Mouse (Mus musculus): ENCODE measurements around the gene Sat2. TPM values are rescaled to one million over a fixed set of nuclear protein-coding genes. Genes with fewer than 3 reads are reported as not detected.
"Not testable (repeated sequence)": the region's sequence is repeated elsewhere in the genome, so short reads cannot be mapped to it uniquely, and the experiment has no call there.

Sat2 gene
- polyA plus RNA-seq, 1 experiment from 2014 or later: 24.1 TPM

DNA sequence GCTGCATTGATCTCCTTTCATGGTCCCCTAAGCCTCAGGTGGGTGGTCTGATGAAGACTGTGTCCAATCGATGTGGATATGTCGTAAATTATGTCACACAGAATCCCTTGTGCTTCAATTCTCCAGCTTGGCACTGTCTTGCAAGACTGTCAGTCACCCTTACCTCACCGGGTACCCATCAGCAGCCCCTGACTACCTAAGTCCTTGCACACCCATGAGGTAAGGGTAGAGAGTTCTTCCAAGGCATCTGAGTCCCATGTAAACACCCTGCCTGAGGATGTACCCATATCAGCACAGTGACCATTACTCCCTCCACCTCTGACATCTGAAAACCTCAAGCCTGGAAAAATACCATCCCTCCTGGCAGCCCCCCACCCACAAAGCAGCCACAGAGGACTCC lies 17.5 kb upstream of the Sat2 start:
- WGBS: 42% methylated on average over 3 of the region's 3 CpGs
- peaks cover 28% of the 10 kb centered on the region for H3K4me1 ChIP-seq
- 0 out of 2 replicates have a peak, but pooled peaks cover 4% of the 10 kb centered on the region for H3K36me3 ChIP-seq
- H3K27ac ChIP-seq: no peak overlapping the region
- H3K4me2 ChIP-seq (replicated peaks): peak overlapping the region; percentile 100
- no peak for ATAC-seq (ENCODE audit: low FRiP score, low read depth)
- peak overlapping the region; percentile 80; the same call in 1 of the 2 replicates for H3K9ac ChIP-seq
- H3K27me3 ChIP-seq: peaks cover 29% of the 10 kb centered on the region
- H3K4me3 ChIP-seq: peak overlapping the region; percentile 64
- H3K9me3 ChIP-seq: no peaks in the 10 kb centered on the region

DNA sequence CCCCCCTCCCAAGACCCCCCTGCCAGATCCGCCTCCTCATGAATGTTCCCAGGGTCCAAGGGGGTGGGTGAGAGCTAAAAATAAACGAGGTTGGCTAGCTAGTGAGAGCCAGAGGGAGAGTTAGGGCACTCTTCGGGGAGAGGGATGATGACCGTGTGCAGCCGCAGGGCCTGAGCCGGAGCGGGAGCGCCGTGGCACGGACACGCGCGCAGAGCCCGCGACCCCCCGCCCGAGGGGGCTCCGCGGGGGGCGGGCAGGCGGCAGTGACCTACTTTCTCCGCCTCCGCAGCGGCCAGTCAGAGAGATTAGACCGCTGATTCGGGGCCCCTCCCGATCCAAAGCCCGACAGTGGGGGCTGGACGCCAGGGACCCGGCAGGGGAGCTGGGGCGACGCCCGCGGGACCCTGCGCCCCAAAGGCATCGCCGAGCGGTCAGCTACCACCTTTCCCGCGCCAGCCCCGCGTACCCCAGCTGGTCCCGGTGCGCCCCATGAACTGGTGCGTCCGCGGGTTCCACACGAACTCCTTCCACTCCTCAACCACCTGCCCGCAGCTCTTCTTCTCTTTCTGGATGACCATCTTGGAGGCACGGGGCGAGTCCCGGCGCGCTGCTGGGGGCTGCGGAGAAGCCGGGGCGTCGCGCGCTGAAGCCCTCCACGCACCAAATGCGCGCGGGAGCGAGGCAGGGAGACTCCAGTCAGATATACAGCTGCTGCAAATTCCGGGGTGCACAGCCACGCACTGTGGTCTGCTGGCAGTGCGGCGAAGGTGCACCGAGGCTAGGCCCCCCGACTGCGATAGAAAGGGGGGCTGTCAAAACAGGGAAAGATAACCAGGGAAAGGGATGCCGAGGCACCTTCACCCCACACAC lies 16.8 kb upstream of the Sat2 start:
- WGBS: under 1% methylated on average over 73 of the region's 73 CpGs
- H3K36me3 ChIP-seq: 0 out of 2 replicates have a peak, but pooled peaks cover 4% of the 10 kb centered on the region
- H3K27ac ChIP-seq: no peak overlapping the region
- ATAC-seq (ENCODE audit: low FRiP score, low read depth): peak; percentile 41
- H3K9ac ChIP-seq: peak overlapping the region; percentile 80
- H3K27me3 ChIP-seq: peaks cover 29% of the 10 kb centered on the region
- H3K4me1 ChIP-seq: peaks cover 22% of the 10 kb centered on the region
- peak overlapping the region; percentile 100 for H3K4me2 ChIP-seq (replicated peaks)
- peak overlapping the region; percentile 64 for H3K4me3 ChIP-seq
- H3K9me3 ChIP-seq: no peaks in the 10 kb centered on the region

DNA sequence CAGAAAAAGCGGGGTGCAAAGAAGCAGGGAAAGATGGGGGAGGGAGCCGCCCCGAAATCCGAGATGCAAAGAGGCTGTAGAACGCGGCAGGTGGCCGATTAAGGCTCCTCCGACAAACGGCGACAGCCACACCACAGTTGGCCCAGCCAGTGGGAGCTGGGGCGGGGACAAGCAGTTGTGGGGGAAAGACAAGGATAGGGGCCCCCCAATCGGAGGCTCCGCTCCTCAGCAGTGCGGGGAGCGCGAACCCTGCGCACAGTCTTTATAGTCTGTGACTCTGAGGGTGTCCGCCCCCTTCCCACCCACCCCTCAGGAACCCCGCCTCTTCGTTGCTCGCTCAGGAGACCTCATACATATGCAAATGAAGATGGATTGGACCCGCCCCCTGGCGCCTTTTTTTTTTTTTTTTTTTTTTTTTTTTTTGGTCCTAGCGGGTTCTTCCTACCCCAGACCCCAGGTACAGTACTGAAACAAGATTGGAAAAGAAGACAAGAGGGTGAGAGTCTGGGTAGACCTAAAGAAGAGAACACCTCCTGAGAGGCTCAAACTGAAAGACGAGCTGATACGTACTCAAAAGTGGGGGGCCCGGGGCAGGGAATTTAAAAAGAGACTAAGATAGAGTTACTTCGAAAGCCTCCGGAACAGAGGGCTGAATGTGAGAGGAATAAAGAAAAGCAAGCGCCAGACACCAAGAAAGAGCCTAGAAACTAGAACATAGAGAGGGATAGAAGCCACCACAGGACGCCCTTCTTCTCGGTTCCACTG lies 15.9 kb upstream of the Sat2 start, which contains the start of gene Atp1b2:
TSS of gene Atp1b2 (minus strand) at position 217 of the 765 bp plus-strand sequence.
- Histone ChIP-seq H3K4me3 (peak within 1 kb of the TSS; percentile 64), H3K4me1 (peaks cover 13% of the 10 kb centered on the region), H3K4me2 (replicated peaks) (peak within 1 kb of the TSS; percentile 100), H3K9me3 (no peaks in the 10 kb centered on the region), H3K36me3 (0 out of 2 replicates have a peak, but pooled peaks cover 4% of the 10 kb centered on the region), H3K9ac (peak within 1 kb of the TSS; percentile 80), H3K27ac (no peak within 1 kb of the TSS), H3K27me3 (peaks cover 29% of the 10 kb centered on the region)
- ATAC-seq (ENCODE audit: low FRiP score, low read depth): peak; percentile 90
- WGBS: 1% methylated on average over 32 of the region's 32 CpGs

DNA sequence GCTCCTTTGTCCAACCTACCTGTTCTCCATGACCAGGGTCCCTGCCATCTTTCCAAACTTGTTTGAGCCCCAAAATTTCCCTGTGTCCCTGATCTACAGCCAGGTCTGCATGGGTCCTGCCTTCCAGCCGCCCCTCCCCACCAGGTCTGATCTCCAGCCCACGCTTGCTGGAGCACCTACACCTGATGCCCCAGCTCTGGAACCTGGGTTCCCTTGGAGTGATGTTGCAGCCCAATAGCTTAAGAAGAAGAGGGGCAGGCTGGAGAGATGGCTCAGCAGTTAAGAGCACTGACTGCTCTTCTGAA lies 15.4 kb upstream of the Sat2 start:
- peak overlapping the region; percentile 100 for H3K4me2 ChIP-seq (replicated peaks)
- no peaks in the 10 kb centered on the region for H3K9me3 ChIP-seq
- peaks cover 29% of the 10 kb centered on the region for H3K27me3 ChIP-seq
- 0 out of 2 replicates have a peak, but pooled peaks cover 4% of the 10 kb centered on the region for H3K36me3 ChIP-seq
- WGBS: 69% methylated on average over 2 of the region's 2 CpGs
- no peak overlapping the region for H3K27ac ChIP-seq
- H3K4me3 ChIP-seq: peak overlapping the region; percentile 64
- H3K9ac ChIP-seq: no peak overlapping the region
- peaks cover 13% of the 10 kb centered on the region for H3K4me1 ChIP-seq
- no peak for ATAC-seq (ENCODE audit: low FRiP score, low read depth)

DNA sequence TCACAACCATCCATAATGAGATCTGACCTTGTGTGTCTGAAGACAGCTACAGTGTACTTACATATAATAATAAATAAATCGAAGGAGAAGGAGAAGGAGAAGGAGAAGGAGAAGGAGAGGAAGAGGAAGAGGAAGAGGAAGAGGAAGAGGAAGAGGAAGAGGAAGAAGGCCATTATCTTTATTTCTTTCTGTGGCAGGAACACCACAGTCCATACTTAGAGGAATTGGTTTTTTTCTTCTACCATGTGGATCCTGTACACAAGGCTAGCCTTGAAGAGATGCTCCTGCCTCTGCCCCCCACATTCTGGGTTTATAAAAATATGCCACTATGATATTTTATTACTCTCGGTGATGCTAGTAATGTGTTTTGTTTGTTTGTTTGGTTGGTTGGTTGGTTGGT lies 15.0 kb upstream of the Sat2 start:
- H3K4me1 ChIP-seq: peaks cover 13% of the 10 kb centered on the region
- ATAC-seq (ENCODE audit: low FRiP score, low read depth): no peak
- peak overlapping the region; percentile 100; the same call in 1 of the 2 replicates for H3K4me2 ChIP-seq (replicated peaks)
- no peak overlapping the region for H3K9ac ChIP-seq
- peaks cover 25% of the 10 kb centered on the region for H3K27me3 ChIP-seq
- WGBS: 83% methylated on average over 2 of the region's 2 CpGs
- 0 out of 2 replicates have a peak, but pooled peaks cover 2% of the 10 kb centered on the region for H3K36me3 ChIP-seq
- no peak overlapping the region for H3K4me3 ChIP-seq
- H3K27ac ChIP-seq: no peak overlapping the region
- H3K9me3 ChIP-seq: no peaks in the 10 kb centered on the region

DNA sequence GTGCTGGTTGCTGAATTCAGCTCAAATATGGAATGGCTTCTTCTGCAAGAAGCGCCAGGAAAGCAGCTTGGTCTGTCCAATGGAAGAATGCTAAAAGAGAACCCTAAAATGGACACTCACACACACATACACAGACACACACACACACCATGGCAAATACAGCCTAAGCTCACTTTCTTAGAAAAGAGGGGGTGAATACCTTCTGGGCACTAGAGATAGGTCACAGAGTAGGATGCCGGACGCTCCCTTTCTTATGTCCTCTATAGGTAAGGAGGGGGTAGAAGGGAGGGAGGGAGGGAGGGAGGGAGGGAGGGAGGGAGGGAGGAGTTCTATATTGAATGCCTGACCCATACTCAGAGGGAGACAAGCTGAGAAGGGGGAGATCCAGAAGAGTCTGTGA lies 13.3 kb upstream of the Sat2 start:
- ATAC-seq (ENCODE audit: low FRiP score, low read depth): no peak
- WGBS: 90% methylated on average over 3 of the region's 3 CpGs
- no peak overlapping the region for H3K4me3 ChIP-seq

DNA sequence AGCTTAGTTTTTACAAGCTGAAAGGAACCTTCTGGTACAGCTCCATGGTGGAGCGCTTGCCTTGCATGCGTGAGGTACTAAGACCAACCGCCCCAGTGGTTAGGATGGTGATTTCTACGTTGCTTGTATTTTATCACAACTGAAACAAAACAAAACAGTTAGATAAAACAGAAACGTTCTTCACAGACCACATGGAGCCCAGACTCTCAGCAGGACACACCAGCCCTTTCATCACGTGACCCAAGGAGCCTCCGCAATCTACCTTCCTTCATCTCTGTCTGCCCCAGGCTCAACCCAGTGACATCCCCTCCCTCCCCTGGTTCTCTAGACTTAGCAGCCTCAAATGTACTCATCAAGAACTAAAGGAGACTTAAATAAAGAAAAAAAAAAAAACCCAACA lies 12.4 kb upstream of the Sat2 start:
- ATAC-seq (ENCODE audit: low FRiP score, low read depth): no peak
- Histone ChIP-seq H3K9me3 (no peaks in the 10 kb centered on the region), H3K4me1 (peaks cover 10% of the 10 kb centered on the region)

More for the DNA sequence above, 13.3 kb upstream of the Sat2 start:
- Histone ChIP-seq H3K9ac (no peak overlapping the region), H3K27me3 (peaks cover 19% of the 10 kb centered on the region), H3K9me3 (no peaks in the 10 kb centered on the region), H3K27ac (no peak overlapping the region), H3K4me1 (peaks cover 14% of the 10 kb centered on the region), H3K36me3 (no peaks in the 10 kb centered on the region), H3K4me2 (replicated peaks) (no peak overlapping the region)

DNA sequence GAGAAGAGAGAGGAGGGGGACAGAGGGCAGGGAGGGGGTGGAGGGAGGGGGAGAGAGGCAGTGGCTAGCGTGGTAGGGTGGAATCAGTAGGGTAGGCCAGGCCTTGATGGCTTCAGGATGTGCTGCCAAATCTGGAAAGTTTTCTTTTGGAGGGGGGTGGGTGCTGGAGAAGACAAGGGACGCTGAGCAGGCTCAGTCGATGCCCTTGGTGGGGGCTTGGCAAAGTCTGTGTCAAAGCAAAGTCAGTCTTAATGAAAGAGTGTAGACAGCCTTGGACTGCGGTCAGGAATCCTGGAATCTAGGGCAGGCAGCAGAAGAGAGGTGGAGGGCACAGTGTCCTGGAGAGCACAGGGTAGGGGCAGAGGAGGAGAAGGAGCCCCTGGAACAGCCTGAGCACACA lies 10.9 kb upstream of the Sat2 start:
- Histone ChIP-seq H3K27me3 (0 out of 2 replicates have a peak, but pooled peaks cover 5% of the 10 kb centered on the region), H3K4me3 (no peak overlapping the region), H3K36me3 (no peaks in the 10 kb centered on the region), H3K4me2 (replicated peaks) (no peak overlapping the region), H3K9me3 (no peaks in the 10 kb centered on the region), H3K9ac (no peak overlapping the region), H3K4me1 (peaks cover 4% of the 10 kb centered on the region), H3K27ac (no peak overlapping the region)
- ATAC-seq (ENCODE audit: low FRiP score, low read depth): no peak
- WGBS: 58% methylated on average over 4 of the region's 4 CpGs

More for the DNA sequence above, 12.4 kb upstream of the Sat2 start:
- Histone ChIP-seq H3K4me2 (replicated peaks) (no peak overlapping the region), H3K9ac (no peak overlapping the region), H3K27ac (no peak overlapping the region), H3K4me3 (no peak overlapping the region), H3K36me3 (no peaks in the 10 kb centered on the region), H3K27me3 (peaks cover 10% of the 10 kb centered on the region)
- 61% methylated on average over 7 of the region's 7 CpGs for WGBS

DNA sequence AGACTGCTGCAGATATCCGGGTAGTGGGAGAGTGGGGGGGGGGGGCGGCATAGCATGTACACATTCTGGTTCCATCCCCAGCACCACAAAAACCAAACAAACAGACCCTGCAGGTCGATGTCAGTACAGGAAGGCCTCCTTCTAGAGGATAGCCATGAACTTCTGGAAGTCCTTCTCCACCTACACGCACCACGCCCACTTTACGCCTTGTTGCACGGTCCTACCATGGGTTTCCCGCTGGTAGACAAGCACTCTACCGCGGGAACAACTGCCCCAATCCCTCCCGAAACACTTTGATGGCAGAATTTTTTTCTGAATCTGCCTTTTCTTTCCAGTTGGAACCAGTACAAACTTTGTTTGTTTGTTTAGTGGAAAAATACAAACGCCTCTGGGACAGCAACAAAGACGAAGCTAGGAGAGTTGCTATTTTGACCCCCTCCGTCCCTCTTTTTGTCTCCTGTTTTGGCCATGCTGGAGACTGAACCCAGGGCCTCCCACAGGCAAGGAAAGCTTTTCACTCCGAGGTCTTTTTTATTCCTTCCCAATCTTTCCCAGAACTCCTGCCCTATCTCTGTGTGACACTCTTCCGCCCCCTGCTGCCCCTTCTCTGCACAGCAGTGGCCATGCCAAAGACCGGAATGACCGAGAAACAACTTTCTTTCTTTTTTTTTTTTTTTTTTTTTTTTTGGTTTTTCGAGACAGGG lies 8.1 kb upstream of the Sat2 start:
- peaks cover 10% of the 10 kb centered on the region; the same call in 1 of the 2 replicates for H3K27me3 ChIP-seq
- peak overlapping the region; percentile 26; the same call in 1 of the 2 replicates for H3K9ac ChIP-seq
- H3K4me3 ChIP-seq: no peak overlapping the region
- H3K4me2 ChIP-seq (replicated peaks): peak overlapping the region; percentile 46
- H3K27ac ChIP-seq: peak overlapping the region; percentile 22; the same call in 1 of the 2 replicates
- ATAC-seq (ENCODE audit: low FRiP score, low read depth): peak; percentile 68
- WGBS: 12% methylated on average over 19 of the region's 19 CpGs
- H3K9me3 ChIP-seq: no peaks in the 10 kb centered on the region
- H3K36me3 ChIP-seq: no peaks in the 10 kb centered on the region
- H3K4me1 ChIP-seq: peaks cover 4% of the 10 kb centered on the region

DNA sequence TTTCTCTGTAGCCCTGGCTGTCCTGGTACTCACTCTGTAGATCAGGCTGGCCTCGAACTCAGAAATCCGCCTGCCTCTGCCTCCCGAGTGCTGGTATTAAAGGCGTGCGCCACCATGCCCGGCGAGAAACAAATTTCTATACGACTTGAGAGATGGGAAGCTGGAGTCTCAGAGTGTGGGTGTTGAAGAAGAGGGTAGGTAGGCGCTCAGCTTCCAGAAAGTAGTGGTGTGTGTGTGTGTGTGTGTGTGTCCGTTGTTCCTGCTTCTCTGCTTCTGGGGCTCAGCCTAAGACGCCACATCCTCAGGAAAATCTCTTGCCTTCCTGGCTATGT lies 7.6 kb upstream of the Sat2 start:
- not testable (repeated sequence) for H3K4me1 ChIP-seq; H3K36me3 ChIP-seq; H3K27ac ChIP-seq; H3K4me2 ChIP-seq (replicated peaks); H3K4me3 ChIP-seq; ATAC-seq (ENCODE audit: low FRiP score, low read depth); H3K9ac ChIP-seq; H3K9me3 ChIP-seq
- peaks cover 10% of the 10 kb centered on the region; the same call in 1 of the 2 replicates for H3K27me3 ChIP-seq
- WGBS: 46% methylated on average over 11 of the region's 11 CpGs

DNA sequence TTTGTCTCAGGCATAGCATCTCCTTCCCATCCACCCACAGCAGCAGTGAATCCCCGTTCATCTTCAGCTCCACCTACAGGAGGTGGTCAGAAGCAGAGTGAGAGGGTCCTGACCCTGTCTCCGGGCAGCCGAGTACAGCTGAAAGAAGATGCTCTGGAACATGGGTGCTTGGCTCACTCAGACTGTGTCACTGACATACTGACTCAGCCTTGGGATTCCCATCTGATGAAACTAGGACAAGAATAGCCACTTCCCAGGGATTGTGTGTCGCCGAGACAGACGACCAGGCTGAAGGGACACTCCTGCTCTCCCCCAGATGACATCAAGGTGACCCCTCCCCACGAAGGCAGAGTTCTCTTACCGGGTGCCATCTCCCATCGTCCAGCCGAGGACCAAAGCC lies 5.0 kb upstream of the Sat2 start:
- Histone ChIP-seq H3K27me3 (peaks cover 10% of the 10 kb centered on the region; the same call in 1 of the 2 replicates), H3K36me3 (no peaks in the 10 kb centered on the region), H3K9me3 (no peaks in the 10 kb centered on the region), H3K4me1 (peaks cover 7% of the 10 kb centered on the region), H3K9ac (0 out of 2 replicates have a peak overlapping the region, but pooled peaks have one; percentile 25), H3K4me2 (replicated peaks) (no peak overlapping the region), H3K27ac (no peak overlapping the region), H3K4me3 (no peak overlapping the region)
- ATAC-seq (ENCODE audit: low FRiP score, low read depth): no peak
- WGBS: 43% methylated on average over 10 of the region's 10 CpGs

Measured in limb, embryonic 13.5 days (tissue).